Mouse (Mus musculus): Measurements from ENCODE around the gene Btrc.

The Btrc gene

DNA sequence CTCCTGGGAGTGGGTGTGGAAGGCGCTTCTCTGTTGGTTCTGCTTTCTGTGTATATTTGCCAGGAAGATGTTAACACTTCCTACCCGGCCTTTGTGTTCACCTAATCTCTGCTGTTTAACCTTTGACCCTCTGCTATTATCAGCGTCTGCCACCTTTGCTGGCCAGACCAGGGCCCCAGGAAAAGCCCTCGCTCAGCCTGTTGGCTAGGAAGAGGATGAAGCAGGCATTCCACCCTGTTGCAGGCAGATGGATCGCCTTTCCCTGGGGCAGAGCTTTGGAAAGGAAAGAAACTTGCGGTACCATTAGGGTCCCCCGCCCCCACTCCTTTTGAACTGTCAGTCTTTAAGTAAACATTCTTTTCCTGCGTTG is 212.1 kb downstream of the Btrc start:
- 58% methylated on average over 8 of the region's 8 CpGs for WGBS

DNA sequence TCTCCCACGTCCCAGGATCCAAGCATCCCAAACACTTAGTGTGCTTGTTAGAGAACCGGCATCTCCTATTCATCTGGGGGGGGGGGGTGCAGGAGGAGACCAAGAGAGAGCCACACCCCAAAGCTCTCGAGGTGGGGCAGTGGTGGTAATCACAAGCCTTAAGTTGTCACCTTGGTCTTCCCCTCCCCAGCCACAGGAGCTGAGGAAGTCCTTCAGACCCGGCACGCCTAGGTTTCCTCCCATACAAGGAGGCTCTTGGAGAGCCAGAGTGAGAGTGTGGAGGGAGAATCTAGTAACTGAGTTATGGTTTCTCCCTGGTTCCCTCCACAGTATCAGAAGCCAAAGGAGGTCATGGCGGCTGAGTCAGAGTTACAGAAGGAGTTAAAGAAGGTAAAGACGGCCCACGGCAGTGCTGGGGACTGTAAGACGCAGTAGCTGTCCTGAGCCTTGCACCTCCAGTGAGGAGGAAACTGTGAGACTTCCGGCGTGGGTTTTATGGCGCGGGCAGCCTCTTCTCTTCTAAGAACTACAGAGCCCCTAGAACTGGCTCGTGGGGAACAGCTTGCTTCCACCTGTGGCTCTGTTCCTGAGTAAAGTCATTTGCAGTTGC is 213.7 kb downstream of the Btrc start:
- 65% methylated on average over 14 of the region's 14 CpGs for WGBS

GRCm38 (mm10) chr19:45578976-45579375 is 215.4 kb downstream of the Btrc start:
- WGBS: 82% methylated on average over 12 of the region's 12 CpGs

- WGBS: 82% methylated on average over 7 of the region's 7 CpGs
Measured at GRCm38 (mm10) chr19:45579416-45579815, 215.9 kb downstream of the Btrc start.

Measured in cerebral cortex, adult 2 months (tissue).